Mouse (Mus musculus) heart, adult 9 months (tissue): Measurements from ENCODE around the gene Gm49366.
A peak's percentile ranks its signal among the peaks of the same experiment; 100 is the strongest.
"Not testable (repeated sequence)": the region's sequence is repeated elsewhere in the genome, so short reads cannot be mapped to it uniquely, and the experiment has no call there.

Experiments used
- DNase-seq, 2 experiments: peaks; one replicate each; pipeline ENCODE4 v3.0.0; 2022; ENCODE audit warnings: low spot score in 2 of 2

Gm49366 gene

DNA sequence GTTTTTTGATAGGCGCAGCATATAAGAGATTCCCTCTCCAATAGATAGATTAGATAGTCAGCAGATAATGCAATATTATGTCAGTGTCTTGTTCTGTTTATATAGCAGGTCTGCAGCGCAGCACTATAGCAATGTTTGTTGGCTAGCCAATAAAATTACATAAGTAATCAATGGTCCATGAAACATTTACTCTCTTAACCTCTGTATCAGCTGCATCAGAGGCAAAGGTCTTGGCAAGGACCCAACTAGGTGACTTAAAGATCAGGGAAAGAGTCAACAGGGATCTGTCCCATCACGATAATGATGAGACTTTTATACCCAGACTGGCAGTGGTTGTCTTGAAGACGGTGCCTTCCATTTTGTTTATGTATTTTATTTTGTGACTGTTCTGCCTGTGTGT, 5.9 kb upstream of the Gm49366 start:
- no peak for DNase-seq

DNA sequence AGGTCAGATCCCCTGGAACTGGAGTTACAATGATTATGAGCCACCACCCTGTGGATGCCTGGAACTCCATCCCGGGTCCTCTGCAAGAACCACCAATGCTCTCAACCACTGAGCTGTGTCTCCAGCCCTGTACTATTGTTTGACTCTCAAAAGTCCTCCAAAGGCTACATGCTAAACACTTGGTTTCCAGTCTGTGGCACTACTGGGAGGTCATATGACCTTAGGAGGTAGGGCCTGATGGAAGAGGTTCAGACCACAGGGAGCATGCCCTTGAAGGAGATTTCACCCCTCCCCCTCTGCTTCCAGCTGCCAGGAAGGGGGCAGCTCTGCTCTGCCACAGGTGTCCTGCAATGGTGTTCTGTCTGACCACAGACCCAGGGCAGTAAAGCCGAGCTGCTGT, 5.4 kb upstream of the Gm49366 start:
- DNase-seq = not testable (repeated sequence)

DNA sequence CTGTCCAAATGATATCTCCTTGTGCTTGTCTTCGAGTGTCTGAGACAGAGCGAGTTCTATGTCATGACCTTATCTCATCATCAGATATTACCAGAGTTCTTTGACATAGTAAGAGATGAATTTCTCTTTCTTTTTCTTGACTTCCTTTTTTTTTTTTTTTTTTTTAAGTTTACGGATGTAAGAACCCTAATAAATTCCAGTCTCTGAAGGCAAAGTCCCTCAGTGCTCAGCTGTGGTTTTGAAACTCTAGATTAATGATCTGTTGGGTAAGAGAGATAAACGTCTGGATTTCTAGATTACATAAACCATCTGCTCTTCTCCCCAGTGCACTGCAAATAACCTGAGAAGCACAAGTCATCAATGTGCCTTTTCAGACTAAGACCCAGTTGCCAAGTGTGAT, 4.6 kb upstream of the Gm49366 start:
- no peak for DNase-seq

DNA sequence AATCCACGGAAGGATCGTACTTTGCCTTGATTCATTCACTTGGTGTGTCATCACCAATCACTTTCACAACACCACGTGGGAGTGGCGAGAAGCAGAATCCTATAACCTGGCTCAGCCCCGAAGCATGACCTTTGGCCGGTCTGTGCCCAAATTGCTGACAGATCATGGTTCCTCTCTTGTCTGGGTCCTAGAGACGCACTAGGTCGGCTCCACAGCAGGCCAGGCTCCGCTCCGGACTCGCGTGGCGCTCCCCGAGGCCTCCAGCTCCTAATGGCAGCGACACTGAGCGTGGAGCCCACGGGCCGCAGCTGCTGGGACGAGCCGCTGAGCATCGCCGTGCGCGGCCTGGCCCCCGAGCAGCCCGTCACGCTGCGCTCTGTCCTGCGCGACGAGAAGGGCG, 494 bp upstream of the Gm49366 start, which contains the start of gene Acot4:
Gene Acot4, plus strand, starts transcription at position 139 of the 400 bp plus-strand sequence.
- DNase-seq = not testable (repeated sequence)

DNA sequence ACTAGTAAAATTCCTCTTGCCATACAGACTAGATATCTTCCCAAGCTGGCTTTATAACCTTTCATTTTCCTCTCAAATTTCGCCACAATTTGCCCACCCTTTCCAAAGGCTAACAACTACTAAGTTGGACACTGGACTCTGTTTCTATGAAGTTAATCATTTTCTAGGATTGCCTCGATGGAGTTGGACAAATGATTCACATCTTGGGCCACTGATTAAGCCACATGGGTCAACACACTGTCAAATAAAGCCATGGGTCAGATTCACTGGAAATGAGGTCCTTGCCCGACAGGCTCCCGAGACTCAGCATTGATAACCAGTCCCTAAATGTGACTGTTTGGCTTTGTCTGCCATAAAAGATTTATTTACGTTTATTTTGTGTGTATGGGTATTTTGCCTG, 3.5 kb downstream of the Gm49366 start:
- DNase-seq = no peak

DNA sequence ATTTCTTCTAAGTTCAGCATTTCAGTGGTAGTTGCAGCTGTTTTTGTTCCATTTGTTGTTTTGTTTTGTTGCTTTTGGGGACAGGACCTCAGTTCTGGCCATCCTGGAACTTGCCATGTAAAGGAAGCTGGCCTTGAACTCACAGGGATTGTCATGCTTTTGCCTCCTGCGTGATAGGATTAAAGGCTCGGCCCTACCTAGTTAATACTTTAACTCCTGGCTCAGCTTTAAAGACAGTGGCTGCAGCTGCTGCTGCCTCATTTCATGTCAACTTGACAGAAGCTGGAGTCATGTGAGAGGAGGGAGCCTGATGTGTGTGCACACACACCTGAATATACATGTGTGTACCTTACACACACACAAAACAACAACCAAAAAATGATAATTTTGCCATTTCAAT, 5.3 kb downstream of the Gm49366 start:
- DNase-seq = no peak

DNA sequence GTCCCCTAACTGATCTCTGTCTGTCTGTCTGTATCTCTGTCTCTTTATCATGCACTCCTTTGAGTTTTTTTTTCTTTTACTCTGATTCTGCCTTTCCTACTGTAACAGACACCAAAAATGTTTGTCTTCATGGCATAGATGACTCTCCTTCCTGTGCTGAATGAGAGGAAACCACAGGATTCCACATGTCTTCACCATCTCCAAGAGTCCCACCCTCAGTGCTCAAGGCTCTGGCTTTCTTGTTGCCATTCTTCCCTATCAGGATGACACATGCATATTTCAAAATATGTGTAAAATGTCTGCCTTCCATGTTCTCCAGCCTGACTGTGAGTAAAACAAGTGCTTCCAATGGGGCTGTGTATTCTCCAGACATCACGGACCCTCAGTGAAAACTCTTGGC, 8.2 kb downstream of the Gm49366 start:
- DNase-seq = no peak

DNA sequence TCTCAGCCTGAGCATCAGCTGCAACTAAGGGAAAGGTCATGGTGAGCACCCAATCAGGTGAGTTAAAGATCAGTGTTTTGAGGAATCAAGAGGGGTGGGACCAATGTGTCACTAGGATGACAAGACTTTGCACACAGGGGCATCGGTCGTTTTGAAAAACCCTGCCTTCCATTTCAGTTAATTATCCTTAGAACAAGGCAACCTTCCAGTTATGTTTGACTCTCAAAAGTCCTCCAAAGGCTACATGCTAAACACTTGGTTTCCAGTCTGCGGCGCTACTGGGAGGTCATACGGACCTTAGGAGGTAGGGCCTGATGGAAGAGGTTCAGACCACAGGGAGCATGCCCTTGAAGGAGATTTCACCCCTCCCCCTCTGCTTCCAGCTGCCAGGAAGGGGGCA, 12.0 kb downstream of the Gm49366 start:
- not testable (repeated sequence) for DNase-seq

DNA sequence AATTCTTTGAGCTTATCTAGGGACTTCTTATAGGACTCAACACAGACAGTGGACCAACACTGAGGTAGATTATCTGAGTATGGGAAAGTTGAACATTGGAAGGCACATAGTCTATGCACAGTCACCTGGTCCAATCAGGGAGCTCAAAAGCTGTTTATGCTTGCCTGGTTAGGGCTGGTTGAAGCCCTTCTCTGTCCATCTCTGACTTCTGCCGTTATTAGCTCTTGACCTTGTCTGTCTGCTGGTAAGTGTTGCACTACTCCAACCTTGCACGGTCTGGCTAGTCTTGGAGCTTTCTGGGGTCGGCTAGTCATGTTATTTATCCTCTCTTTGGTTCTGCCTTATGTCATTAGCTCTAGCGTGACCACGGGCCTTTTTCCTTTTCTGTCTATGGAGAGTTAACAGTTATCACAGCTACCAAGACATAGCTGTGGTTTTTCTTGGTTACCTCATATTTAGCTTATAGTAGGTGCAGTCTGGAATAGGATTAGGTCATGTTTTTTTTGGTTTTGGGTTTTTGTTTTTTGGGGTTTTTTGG, 13.3 kb downstream of the Gm49366 start, which contains the start of gene Acot3:
Gene Acot3, plus strand, starts transcription at position 208 of the 538 bp plus-strand sequence.
- no peak for DNase-seq

DNA sequence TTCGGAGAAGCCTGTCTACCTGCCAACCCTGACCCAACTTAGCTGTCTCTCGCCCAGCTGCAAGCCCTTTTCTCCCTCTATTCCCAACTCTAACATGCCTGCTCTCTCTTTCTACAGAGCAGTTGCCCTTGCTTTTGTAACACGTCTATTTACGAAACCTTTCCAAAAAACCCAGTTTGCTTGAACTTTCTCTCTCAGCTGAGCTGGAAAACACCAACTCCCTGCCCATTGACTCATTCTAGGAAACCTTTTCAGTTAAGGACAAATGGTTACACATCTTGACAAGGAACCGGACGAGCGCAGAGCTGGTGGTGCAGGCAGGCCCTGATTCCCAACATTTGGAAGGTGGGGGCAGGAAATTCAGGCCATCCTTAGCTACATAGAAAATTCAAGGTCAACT, 13.9 kb downstream of the Gm49366 start:
- no peak for DNase-seq

DNA sequence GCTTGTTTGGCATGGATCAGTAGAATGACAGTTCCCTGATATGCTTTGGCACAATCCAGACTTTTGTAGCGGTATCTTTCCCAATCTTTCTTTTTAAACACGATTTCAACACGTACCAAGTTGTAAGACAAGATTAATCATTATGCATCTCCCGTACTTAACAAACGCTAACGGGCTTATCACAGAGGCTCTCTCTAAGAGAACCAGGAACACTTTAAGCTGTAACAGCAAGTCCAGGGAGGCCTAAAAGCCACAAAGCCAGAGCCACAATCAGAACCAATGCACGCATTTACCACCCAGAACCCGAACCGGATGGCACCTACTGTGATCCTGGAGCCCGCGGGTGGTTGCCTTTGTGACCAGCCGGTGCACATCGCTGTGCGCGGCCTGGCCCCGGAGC, 14.4 kb downstream of the Gm49366 start:
- DNase-seq = no peak

DNA sequence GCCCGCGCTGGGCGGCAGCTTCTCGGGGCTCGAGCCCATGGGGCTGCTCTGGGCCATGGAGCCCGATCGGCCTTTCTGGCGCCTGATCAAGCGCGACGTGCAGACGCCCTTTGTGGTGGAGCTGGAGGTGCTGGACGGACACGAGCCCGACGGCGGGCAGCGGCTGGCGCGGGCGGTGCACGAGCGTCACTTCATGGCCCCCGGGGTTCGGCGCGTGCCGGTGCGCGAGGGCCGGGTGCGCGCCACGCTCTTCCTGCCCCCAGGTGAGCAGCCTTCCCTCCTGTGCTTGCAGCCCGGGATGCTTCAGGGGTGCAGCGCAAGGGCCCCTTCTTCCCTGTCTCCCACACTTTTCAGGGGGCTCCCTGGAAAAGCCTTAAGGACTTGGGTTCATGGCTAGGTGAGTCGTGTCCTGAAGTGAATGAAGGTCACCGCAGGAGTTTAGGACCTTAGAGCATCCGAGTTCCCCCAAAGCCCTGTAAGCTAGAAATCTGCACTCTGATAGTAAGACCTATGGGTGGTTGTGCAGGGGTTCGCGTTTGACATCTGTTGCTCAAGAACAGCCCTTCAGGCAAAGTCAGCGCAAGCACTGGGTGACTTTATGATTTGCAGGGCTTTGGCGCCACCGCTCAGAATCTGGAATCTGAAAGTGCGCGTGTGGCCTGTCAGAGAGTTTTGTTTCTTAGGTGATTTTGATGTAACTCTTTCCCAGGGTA, 15.1 kb downstream of the Gm49366 start:
- peak in 1 of 2 experiments; percentile 4 for DNase-seq

DNA sequence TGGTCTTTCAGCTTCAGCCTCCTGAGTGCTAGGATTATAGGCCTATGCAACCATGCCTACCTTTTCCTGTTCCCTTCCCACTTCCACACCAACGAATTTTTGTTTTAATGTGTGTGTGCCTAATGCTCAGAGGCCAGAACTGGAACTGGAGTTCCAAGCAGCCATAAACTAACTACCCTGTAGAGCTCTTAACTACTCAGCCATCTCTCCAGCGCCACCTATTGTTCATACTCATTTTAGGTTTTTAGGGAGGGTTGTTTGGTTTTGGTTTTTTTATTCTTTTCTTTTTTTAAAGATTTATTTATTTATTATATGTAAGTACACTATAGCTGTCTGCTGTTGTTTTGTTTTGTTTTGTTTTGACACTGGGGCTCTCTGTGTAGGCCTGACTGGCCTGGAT, 22.2 kb downstream of the Gm49366 start:
- no peak for DNase-seq

DNA sequence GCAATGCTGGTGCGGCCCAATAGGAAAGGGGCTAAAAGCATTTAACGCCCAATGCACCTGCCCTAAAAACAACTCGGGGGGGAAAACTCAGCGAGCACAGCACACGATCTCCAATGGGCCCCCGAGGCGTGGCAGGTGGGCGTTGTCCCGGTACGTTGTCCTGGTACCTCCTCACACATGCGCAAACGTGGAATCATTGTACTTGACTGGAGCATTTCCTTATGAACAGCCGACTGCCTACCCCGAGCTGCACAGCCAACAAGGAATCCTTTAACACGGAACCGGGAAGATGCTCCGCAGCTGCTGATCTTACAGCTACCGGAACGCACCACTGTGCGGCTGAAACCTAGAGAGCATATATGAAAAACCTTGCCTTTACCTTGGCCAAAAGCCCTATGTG, 23.6 kb downstream of the Gm49366 start:
- no peak for DNase-seq

DNA sequence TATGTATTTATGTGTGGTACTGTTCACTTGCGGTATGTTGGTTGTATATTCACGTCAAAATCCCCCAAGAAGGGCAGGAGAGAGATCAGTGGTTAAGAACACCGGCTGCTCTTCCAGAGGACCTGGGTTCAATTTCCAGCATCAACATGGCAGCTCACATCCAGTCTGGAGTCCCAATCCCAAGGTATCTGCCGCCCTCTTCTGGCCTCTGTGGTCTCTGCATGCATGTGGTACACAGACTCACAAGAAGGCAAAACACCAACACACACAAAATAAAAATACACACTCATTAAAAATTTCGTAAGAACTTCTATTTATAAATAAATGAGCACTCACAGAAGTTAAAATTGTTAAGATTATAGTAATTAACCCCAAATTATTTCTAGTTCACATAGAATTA, 24.5 kb downstream of the Gm49366 start:
- DNase-seq = no peak

DNA sequence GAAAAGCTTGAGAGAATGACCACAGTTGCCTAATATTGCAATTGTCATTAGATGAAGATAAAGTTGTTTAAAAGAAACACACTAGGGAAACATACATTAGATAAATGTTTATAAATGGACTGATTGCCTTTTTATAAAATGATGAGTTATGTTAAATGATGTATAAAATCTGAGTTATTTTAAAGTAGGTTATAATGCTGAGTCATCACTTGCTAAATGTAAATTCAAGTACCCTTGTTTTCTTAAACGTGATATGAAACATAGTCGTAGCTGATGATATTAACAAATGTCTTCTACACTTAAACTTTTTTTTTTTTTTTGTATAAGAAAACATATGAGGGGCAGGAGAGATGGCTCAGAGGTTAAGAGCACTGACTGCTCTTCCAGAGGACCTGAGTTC, 25.1 kb downstream of the Gm49366 start:
- no peak for DNase-seq

DNA sequence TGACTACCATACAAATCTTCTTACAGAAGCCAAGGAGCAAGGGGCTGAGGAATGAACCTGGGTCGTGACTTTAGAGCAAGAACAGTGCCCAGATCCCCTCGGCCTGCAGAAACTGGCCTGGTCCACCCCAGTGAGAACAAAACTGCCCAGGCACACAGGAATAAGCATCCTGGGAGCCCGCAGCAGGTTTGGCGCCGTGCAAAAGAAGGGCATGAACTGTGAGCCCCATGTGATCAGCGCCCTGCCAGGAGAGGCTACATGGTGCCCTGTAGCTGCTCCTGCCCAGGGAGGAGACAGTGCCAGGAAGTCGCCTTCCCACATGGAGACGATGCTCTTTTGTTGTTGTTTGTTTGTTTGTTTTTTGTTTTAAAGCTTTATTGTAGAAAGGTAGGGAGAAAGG, 25.9 kb downstream of the Gm49366 start:
- no peak for DNase-seq

DNA sequence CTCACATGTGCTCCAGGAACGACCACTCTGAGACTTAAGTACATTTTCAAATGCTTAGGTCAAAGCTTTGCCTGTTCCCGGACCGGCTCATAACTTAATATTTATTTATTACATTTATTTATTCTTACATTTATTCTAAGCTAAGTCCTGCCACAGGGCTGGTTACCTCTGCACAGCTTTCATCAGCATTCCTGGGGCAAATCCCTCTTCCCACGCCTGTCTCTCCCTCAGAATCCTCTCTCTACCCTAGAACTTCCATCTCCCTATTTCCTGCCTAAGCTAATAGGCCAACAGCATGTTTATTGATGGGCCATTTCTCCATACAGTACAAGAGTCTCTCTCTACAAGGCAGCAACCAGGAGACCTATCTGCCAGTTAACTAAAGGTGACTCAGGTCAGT, 29.0 kb downstream of the Gm49366 start:
- DNase-seq = no peak

DNA sequence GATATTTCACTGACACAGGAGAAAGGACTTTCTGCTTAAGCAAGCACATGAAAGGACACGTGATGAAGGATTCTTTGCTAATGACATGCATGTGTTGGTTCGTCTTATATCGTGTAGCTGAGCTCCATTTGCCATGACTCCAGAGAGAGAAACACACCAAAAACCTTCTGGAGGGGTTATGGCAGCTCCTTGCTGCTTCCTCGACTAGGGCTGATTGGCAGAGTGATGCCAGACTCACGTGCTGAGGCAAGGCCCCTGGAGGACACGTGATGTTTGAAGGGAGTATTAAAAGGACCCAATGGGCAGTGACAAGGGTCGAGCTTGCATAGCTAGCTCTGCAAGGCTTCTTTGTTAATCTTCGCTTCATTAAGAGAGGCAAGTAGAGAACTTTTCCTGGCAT, 29.6 kb downstream of the Gm49366 start:
- DNase-seq = no peak

DNA sequence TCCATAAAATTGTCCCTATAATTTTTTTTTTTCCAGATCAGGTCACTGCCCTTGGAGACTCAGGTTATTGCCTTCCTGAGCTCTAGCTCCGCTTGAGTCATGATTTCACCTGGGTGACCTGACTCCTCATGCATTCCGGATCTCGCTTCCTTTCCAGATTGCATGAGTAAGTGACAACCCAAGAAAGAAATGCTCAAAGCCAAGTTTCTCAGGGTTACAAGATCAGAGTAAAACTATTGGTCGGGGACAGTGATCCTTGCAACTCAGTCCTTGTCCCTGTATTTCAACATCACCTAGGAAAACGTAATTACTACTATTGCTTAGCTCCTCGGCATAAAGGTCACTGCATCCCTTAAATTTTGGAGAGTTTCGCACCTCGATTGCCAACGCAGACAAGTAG, 30.3 kb downstream of the Gm49366 start, which contains the start of gene Acot5:
Gene Acot5, plus strand, starts transcription at position 340 of the 400 bp plus-strand sequence.
- no peak for DNase-seq

DNA sequence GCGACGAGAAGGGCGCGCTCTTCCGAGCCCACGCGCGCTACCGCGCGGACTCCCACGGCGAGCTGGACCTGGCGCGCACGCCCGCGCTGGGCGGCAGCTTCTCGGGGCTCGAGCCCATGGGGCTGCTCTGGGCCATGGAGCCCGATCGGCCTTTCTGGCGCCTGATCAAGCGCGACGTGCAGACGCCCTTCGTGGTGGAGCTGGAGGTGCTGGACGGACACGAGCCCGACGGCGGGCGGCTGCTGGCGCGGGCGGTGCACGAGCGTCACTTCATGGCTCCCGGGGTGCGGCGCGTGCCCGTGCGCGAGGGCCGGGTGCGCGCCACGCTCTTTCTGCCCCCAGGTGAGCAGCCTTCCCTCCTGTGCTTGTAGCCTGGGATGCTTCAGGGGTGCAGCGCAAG, 30.8 kb downstream of the Gm49366 start:
- peak; percentile 23 to 28 for DNase-seq

DNA sequence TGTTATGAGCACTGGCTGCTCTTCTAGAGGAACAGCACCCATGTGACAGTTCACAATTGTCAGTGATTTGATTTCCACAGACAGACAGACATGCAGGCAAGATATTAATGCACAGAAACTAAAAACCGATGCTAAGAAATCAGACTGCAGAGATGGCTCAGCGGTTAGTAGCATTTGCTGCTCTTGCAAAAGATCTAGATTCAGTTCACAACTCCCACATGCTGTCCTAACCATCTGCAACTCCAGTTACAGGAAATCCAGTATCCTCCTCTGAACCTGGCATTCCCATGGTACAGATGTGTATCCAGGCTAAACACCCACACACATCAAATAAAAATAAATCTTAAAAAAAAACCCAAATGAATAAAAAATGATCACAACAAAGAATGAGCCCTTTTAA, 33.0 kb downstream of the Gm49366 start:
- DNase-seq = no peak

DNA sequence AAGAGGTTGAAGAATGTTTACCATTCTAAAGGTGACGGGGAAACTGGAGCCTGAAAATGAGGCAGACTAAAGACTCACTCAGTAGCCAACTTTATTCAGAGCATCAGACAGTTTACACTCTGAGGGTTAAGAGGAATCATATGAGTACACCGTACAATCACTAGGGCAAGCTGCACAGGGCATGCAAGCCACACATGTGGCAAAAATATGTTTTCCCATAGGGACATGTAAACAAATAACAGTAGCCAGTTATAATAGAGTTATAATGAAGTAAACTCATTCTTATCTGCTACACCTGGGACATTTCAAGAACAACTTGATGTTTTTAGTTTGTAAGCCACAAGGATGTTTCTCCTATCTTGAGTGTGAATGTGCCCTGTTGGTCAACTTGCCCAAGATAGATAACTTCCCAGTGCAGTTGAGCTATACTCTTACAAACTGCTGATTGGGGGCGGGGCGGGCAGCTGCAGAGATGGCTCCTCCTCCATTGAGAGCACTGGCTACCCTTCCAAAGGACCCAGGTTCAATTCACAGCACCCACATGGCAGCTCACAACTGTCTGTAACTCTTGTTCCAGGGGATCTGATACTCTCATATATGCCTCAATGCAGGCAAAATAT, 38.7 kb downstream of the Gm49366 start:
- DNase-seq = no peak
